Mouse (Mus musculus) myocyte (in vitro differentiated cells): Measurements from ENCODE around the gene Itga3. TPM values are rescaled to one million over a fixed set of nuclear protein-coding genes. Genes with fewer than 3 reads are reported as not detected.
A peak's percentile ranks its signal among the peaks of the same experiment; 100 is the strongest.

Experiments used
- H3K27me3 ChIP-seq: one replicate; pipeline ENCODE4 v1.6.1; 2011; ENCODE audit not compliant: control insufficient read depth, insufficient read depth, insufficient read length
- H3K36me3 ChIP-seq: one replicate; pipeline ENCODE4 v1.6.1; 2011; ENCODE audit not compliant: control insufficient read depth, insufficient read depth
- H3K4me2 ChIP-seq: one replicate; pipeline ENCODE4 v1.6.1; 2011; ENCODE audit warnings: low read depth, control low read depth
- H3K4me3 ChIP-seq: one replicate; pipeline ENCODE4 v1.5.1; 2011; ENCODE audit warnings: mild to moderate bottlenecking, control low read depth, moderate library complexity
- H3K79me2 ChIP-seq: one replicate; pipeline ENCODE4 v1.6.1; 2011; ENCODE audit not compliant: control insufficient read depth, insufficient read depth
- H3ac ChIP-seq: one replicate; pipeline ENCODE4 v1.6.1; 2011; ENCODE audit not compliant: control insufficient read depth, insufficient read length
- CEBPB ChIP-seq: IDR thresholded peaks from 2 replicates; pipeline ENCODE4 v1.6.1; 2011; ENCODE audit warnings: mild to moderate bottlenecking, moderate library complexity; ENCODE audit not compliant: poor library complexity, insufficient read depth, severe bottlenecking
- E2F4 ChIP-seq: IDR thresholded peaks from one replicate; pipeline ENCODE4 v1.6.1; 2011; ENCODE audit warnings: mild to moderate bottlenecking, control low read depth, moderate library complexity; ENCODE audit not compliant: insufficient read depth
- MAX ChIP-seq: IDR thresholded peaks from one replicate; pipeline ENCODE4 v1.6.1; 2011; ENCODE audit warnings: low read depth, mild to moderate bottlenecking, control low read depth
- MYOD1 ChIP-seq, 3 experiments: IDR thresholded peaks; one replicate each; pipeline ENCODE4 v1.6.1; 2011; ENCODE audit warnings: control low read depth in 2 of 3, low read depth in 2 of 3, mild to moderate bottlenecking in 2 of 3, moderate library complexity in 1 of 3; ENCODE audit not compliant: insufficient read length in 2 of 3, control insufficient read depth in 1 of 3
- MYOG ChIP-seq, 3 experiments: IDR thresholded peaks; one replicate each; pipeline ENCODE4 v1.6.1; 2011; ENCODE audit warnings: control low read depth in 2 of 3, low read depth in 2 of 3, mild to moderate bottlenecking in 2 of 3; ENCODE audit not compliant: insufficient read length in 2 of 3, control insufficient read depth in 1 of 3, insufficient read depth in 1 of 3
- POLR2A ChIP-seq: IDR thresholded peaks from one replicate; pipeline ENCODE4 v1.6.1; 2011; ENCODE audit warnings: low read depth, mild to moderate bottlenecking, control low read depth, moderate library complexity; ENCODE audit not compliant: insufficient read length
- POLR2AphosphoS2 ChIP-seq: IDR thresholded peaks from one replicate; pipeline ENCODE4 v1.6.1; 2011; ENCODE audit warnings: low read depth, control low read depth; ENCODE audit not compliant: insufficient read length
- REST ChIP-seq: IDR thresholded peaks from one replicate; pipeline ENCODE4 v1.6.1; 2011; ENCODE audit warnings: mild to moderate bottlenecking, control low read depth, moderate library complexity; ENCODE audit not compliant: insufficient read depth, insufficient read length
- SRF ChIP-seq: IDR thresholded peaks from one replicate; pipeline ENCODE4 v1.6.1; 2011; ENCODE audit warnings: low read depth; ENCODE audit not compliant: control insufficient read depth, insufficient read length
- TCF12 ChIP-seq: IDR thresholded peaks from one replicate; pipeline ENCODE4 v1.6.1; 2011; ENCODE audit warnings: mild to moderate bottlenecking, control low read depth; ENCODE audit not compliant: poor library complexity, insufficient read depth, severe bottlenecking
- TCF3 ChIP-seq: IDR thresholded peaks from one replicate; pipeline ENCODE4 v1.6.1; 2011; ENCODE audit warnings: low read depth, control low read depth; ENCODE audit not compliant: insufficient read length
- USF1 ChIP-seq: IDR thresholded peaks from one replicate; pipeline ENCODE4 v1.6.1; 2011; ENCODE audit warnings: low read depth, mild to moderate bottlenecking, control low read depth, moderate library complexity
- polyA plus RNA-seq: library from polyadenylated mRNA; unstranded; fragments of >200 nt; fragmentation: generic; extraction: Trizol; gene quantifications from one replicate; pipeline ENCODE4 v1.2.1, GENCODE M21; 2012; ENCODE audit warnings: missing spikeins

The Itga3 gene
- polyA plus RNA-seq, 1 experiment = 19.9 TPM

GRCm38 (mm10) chr11:95004136-95004936 is 72.3 kb downstream of the Itga3 start:
- TF ChIP-seq MAX (no peak), TCF12 (no peak), USF1 (no peak), REST (no peak), SRF (no peak), TCF3 (no peak), POLR2AphosphoS2 (no peak), CEBPB (no peak), MYOG (IDR thresholded peaks at IDR 0.05; ENCODE audit: control insufficient read depth in 1 of 3, insufficient read depth in 1 of 3, insufficient read length in 2 of 3, low read depth in 2 of 3) (no peak), POLR2A (no peak)
- H3K4me3 ChIP-seq = no peak overlapping the region
- no peak overlapping the region for H3ac ChIP-seq
- peak overlapping the region; percentile 61 for H3K4me2 ChIP-seq
- no peaks in the 10 kb centered on the region for H3K27me3 ChIP-seq
- no peaks in the 10 kb centered on the region for H3K79me2 ChIP-seq
- no peaks in the 10 kb centered on the region for H3K36me3 ChIP-seq

GRCm38 (mm10) chr11:95002705-95003104 is 73.9 kb downstream of the Itga3 start:
- Histone ChIP-seq H3K36me3 (no peaks in the 10 kb centered on the region), H3K4me3 (no peak overlapping the region), H3K79me2 (no peaks in the 10 kb centered on the region), H3K27me3 (no peaks in the 10 kb centered on the region), H3ac (no peak overlapping the region), H3K4me2 (no peak overlapping the region)
- no peak for TF ChIP-seq USF1

- no peak for TF ChIP-seq REST
- TF ChIP-seq MAX = no peak
- TF ChIP-seq MYOG (IDR thresholded peaks at IDR 0.05; ENCODE audit: control insufficient read depth in 1 of 3, insufficient read depth in 1 of 3, insufficient read length in 2 of 3, low read depth in 2 of 3) = no peak
- TF ChIP-seq USF1 = no peak
- TF ChIP-seq SRF = no peak
- TF ChIP-seq CEBPB = no peak
- TF ChIP-seq POLR2AphosphoS2 = no peak
- no peak for TF ChIP-seq TCF12
- TF ChIP-seq POLR2A = no peak
- TF ChIP-seq MYOD1 (IDR thresholded peaks at IDR 0.05; ENCODE audit: control insufficient read depth in 1 of 3, insufficient read length in 2 of 3, low read depth in 2 of 3) = no peak
- no peak for TF ChIP-seq E2F4
- no peak for TF ChIP-seq TCF3
- Histone ChIP-seq H3K4me2 (no peak overlapping the region), H3K36me3 (peaks cover 5% of the 10 kb centered on the region), H3K4me3 (no peak overlapping the region), H3ac (no peak overlapping the region), H3K79me2 (no peaks in the 10 kb centered on the region), H3K27me3 (no peaks in the 10 kb centered on the region)
Measured at GRCm38 (mm10) chr11:95001584-95002347, 74.8 kb downstream of the Itga3 start.

DNA sequence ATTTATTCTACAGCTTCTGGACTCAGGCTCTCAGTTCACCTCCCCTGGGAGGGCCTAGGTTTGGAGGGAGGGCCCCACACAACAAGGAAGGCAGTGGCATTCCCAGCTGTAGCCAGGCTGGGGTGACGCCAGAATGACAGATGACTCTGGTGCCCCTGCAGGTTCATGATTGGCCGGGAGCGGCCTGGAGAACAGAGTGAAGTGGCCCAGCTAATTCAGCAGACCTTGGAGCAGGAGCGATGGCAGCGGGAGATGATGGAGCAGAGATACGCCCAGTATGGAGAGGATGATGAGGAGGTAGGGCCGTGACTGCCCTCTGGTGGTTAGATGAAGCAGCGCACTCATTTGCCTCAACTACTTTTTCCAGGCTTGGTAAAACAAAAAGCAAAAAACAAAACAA is 75.5 kb downstream of the Itga3 start:
- TF ChIP-seq POLR2AphosphoS2 (peak; percentile 44), TCF3 (no peak)
- Histone ChIP-seq H3K4me2 (no peak overlapping the region), H3K36me3 (peaks cover 10% of the 10 kb centered on the region), H3K79me2 (peaks cover 3% of the 10 kb centered on the region), H3ac (no peak overlapping the region), H3K4me3 (no peak overlapping the region), H3K27me3 (no peaks in the 10 kb centered on the region)

- no peak overlapping the region for H3K4me3 ChIP-seq
Measured at GRCm38 (mm10) chr11:95000548-95000947, 76.1 kb downstream of the Itga3 start.

More at GRCm38 (mm10) chr11:95000548-95000947, 76.1 kb downstream of the Itga3 start:
- TF ChIP-seq MAX (no peak), TCF3 (no peak), TCF12 (no peak), MYOD1 (IDR thresholded peaks at IDR 0.05; ENCODE audit: control insufficient read depth in 1 of 3, insufficient read length in 2 of 3, low read depth in 2 of 3) (no peak), POLR2AphosphoS2 (no peak), E2F4 (no peak), CEBPB (no peak), MYOG (IDR thresholded peaks at IDR 0.05; ENCODE audit: control insufficient read depth in 1 of 3, insufficient read depth in 1 of 3, insufficient read length in 2 of 3, low read depth in 2 of 3) (no peak), REST (no peak), USF1 (no peak), SRF (no peak), POLR2A (no peak)
- Histone ChIP-seq H3K36me3 (peaks cover 10% of the 10 kb centered on the region), H3ac (no peak overlapping the region), H3K27me3 (no peaks in the 10 kb centered on the region), H3K79me2 (peaks cover 8% of the 10 kb centered on the region), H3K4me2 (no peak overlapping the region)
